Mouse (Mus musculus) heart, embryonic 13.5 days (tissue): ENCODE results near the gene Pmm1. TPM values are rescaled to one million over a fixed set of nuclear protein-coding genes. Genes with fewer than 3 reads are reported as not detected.
A peak's percentile ranks its signal among the peaks of the same experiment; 100 is the strongest.
"Not testable (repeated sequence)": the region's sequence is repeated elsewhere in the genome, so short reads cannot be mapped to it uniquely, and the experiment has no call there.

ENCODE experiments used
- ATAC-seq: fragments of 200-750 bp; cut with Nextera tagmentation; 2 replicates; pipeline ENCODE4 v1.8.0; 2017; ENCODE audit warnings: moderate TSS enrichment; ENCODE audit not compliant: insufficient number of reproducible peaks, low FRiP score, low TSS enrichment; ENCODE audit errors: extremely low read depth
- H3K27ac ChIP-seq: fragments of 300-500 bp; sonication (generic); replicated peaks from 2 replicates; pipeline ENCODE4 v1.5.1; 2015; ENCODE audit warnings: moderate library complexity, mild to moderate bottlenecking, inconsistent platforms
- H3K27me3 ChIP-seq: fragments of 300-500 bp; sonication (generic); replicated peaks from 2 replicates; pipeline ENCODE4 v1.6.1; 2015; ENCODE audit warnings: mild to moderate bottlenecking, inconsistent platforms
- H3K36me3 ChIP-seq: fragments of 300-500 bp; sonication (generic); 2 replicates; pipeline ENCODE4 v1.6.1; 2015; ENCODE audit warnings: mild to moderate bottlenecking, inconsistent platforms
- H3K4me1 ChIP-seq: fragments of 300-500 bp; sonication (generic); 2 replicates; pipeline ENCODE4 v1.6.1; 2015; ENCODE audit warnings: inconsistent platforms
- H3K4me2 ChIP-seq: fragments of 300-500 bp; sonication (generic); 2 replicates; pipeline ENCODE4 v1.6.1; 2015; ENCODE audit warnings: inconsistent platforms, mild to moderate bottlenecking, moderate library complexity
- H3K4me3 ChIP-seq: fragments of 300-500 bp; sonication (generic); 2 replicates; pipeline ENCODE4 v1.5.1; 2015; ENCODE audit warnings: moderate library complexity, mild to moderate bottlenecking, inconsistent platforms
- H3K9ac ChIP-seq: fragments of 300-500 bp; sonication (generic); 2 replicates; pipeline ENCODE4 v1.6.1; 2015; ENCODE audit warnings: inconsistent platforms, mild to moderate bottlenecking, moderate library complexity
- H3K9me3 ChIP-seq: fragments of 300-500 bp; sonication (generic); 2 replicates; pipeline ENCODE4 v1.6.1; 2016; ENCODE audit warnings: inconsistent platforms
- WGBS: fragments of 180-500 bp; shearing (Covaris S2); methylation state at CpG from one replicate; pipeline ENCODE4 v1.1.7; 2015; ENCODE audit warnings: mixed read lengths; 5-methylcytosine and 5-hydroxymethylcytosine counted together
- polyA plus RNA-seq: library from polyadenylated mRNA; unstranded; fragments of >200 nt; fragmentation: Nextera tagmentation; extraction: Ambion mirVana; gene quantifications from 2 replicates; pipeline ENCODE4 v1.2.1, GENCODE M21; 2015

Pmm1 gene
- polyA plus RNA-seq, 1 experiment from 2014 or later = 17.9 TPM

DNA sequence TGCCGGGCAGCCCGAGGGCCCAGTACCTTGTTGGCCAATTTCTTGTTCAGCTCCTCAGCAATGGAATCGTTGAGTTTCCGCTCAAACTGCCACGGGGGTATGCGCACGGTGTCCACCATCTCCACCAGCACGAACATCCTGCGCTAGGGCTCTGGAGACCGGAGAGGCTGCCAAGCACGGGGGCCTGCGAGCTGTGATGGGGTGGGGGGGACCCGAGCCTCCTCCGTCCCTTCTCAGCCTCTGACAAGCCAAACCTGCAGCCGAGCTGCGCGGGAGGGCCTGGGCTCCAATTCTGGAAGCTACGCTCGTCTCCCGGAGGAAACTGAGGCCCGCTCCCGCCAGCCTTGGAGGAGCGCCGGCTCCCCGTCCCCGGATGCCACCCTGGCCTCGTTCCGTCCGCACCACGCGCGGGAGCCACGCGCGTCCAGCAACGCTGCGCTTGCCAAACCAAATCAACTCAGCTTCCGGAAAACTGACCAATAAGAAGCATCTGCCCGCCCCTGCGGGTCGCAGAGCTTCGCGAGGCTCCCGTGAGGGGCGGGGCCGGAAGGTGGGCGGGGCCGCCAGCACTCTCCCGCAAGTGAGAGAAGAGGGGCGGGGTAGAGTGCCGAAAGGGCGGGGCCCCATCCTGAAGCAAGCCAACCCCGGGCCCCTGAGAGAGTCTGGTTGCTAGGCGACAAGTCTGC lies 34.8 kb downstream of the Pmm1 start, which contains the start of gene Polr3h:
Polr3h (minus strand) TSS at position 481 of the 686 bp plus-strand sequence.
- Histone ChIP-seq H3K36me3 (peaks cover 6% of the 10 kb centered on the region; the same call in 1 of the 2 replicates), H3K27me3 (no peaks in the 10 kb centered on the region), H3K4me3 (peak within 1 kb of the TSS; percentile 73), H3K4me1 (peaks cover 19% of the 10 kb centered on the region), H3K9me3 (no peaks in the 10 kb centered on the region), H3K4me2 (peak within 1 kb of the TSS; percentile 81), H3K9ac (peak within 1 kb of the TSS; percentile 82), H3K27ac (peak within 1 kb of the TSS; percentile 25)
- under 1% methylated on average over 54 of the region's 54 CpGs for WGBS
- peak; percentile 96; the same call in 1 of the 2 replicates for ATAC-seq

DNA sequence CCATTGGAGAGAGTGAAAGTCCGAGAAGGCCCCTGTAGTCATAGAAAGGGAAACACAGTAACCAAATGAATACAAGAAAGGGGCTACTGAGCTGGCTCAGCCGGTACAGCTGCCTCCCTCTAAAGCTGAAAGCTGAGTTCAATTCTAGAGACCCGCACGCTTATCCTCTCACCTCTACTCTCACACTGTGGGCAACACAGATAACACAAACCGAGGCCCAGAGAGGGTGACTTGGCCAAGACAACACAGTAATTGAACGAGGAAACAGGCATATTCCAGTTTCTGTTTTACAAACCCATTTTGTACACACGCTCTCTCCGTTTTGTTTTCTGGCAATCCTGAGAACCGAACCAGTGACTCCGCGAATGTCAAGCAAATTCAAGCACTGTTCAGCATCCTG lies 35.8 kb downstream of the Pmm1 start:
- H3K27ac ChIP-seq = no peak overlapping the region
- peak overlapping the region; percentile 73 for H3K4me3 ChIP-seq
- no peaks in the 10 kb centered on the region for H3K27me3 ChIP-seq
- peaks cover 6% of the 10 kb centered on the region; the same call in 1 of the 2 replicates for H3K36me3 ChIP-seq
- H3K9me3 ChIP-seq = no peaks in the 10 kb centered on the region
- WGBS = 73% methylated on average over 11 of the region's 11 CpGs
- no peak for ATAC-seq
- H3K4me1 ChIP-seq = peaks cover 19% of the 10 kb centered on the region
- peak overlapping the region; percentile 81 for H3K4me2 ChIP-seq
- peak overlapping the region; percentile 82 for H3K9ac ChIP-seq

DNA sequence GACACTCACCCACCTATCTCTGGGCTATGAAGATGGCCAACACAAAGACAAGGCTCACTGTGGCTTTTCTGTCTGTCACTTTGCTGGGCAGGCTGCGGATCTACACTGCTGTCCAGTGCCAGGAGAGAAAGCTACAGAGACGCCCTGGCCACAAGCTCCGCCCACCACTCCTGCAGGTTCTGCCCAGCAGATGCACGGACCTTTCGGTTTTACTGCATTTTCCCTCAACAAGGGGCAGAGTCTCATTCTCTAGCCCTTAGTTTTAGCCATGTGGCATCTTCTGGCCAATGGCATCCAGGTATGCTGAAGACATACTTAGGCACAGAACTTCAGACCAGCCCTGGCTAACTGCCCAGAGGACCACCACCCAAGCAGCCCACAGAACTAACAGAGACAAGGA lies 39.5 kb downstream of the Pmm1 start:
- Histone ChIP-seq H3K4me3 (no peak overlapping the region), H3K36me3 (peaks cover 22% of the 10 kb centered on the region), H3K27ac (no peak overlapping the region), H3K27me3 (no peaks in the 10 kb centered on the region), H3K9me3 (no peaks in the 10 kb centered on the region), H3K4me2 (no peak overlapping the region), H3K4me1 (peaks cover 12% of the 10 kb centered on the region), H3K9ac (no peak overlapping the region)
- no peak for ATAC-seq
- WGBS = 56% methylated on average over 5 of the region's 5 CpGs

DNA sequence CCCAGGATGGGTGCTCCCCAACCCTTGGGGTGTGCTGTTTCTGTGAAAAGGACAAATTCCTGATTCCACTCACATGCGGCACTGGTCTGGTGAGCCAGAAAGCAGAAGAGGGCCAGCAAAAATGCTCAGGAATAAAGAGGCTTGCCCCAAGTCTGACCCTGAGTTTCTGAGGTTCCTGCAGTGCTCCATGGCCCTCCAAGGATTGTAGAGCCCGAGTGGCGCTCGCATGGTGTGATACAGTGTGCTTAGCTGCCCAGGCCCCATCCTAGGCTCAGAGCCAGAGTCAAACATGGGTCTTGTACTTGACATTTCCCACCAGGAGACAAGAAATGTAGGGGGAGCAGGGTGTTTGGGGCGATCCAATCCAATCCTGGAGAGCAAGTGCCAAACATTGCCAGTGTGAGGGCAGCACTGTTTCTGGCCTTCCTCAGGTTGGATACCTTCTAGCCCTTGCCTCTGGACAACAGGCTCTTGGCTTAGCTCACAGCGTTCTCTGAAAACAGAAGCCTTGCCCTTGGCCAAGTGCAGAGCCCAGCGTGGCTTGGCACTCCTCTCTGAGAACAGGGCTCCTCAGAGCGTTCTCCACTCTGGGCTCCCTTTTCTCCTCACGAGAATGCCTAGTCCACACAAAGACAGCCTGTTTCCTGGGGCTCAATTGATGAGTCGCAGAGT lies 40.0 kb downstream of the Pmm1 start:
- no peak overlapping the region for H3K27ac ChIP-seq
- H3K4me2 ChIP-seq = no peak overlapping the region
- no peaks in the 10 kb centered on the region for H3K9me3 ChIP-seq
- no peak for ATAC-seq
- peaks cover 28% of the 10 kb centered on the region for H3K36me3 ChIP-seq
- H3K4me1 ChIP-seq = peaks cover 12% of the 10 kb centered on the region
- H3K4me3 ChIP-seq = no peak overlapping the region
- 80% methylated on average over 10 of the region's 10 CpGs for WGBS
- no peaks in the 10 kb centered on the region for H3K27me3 ChIP-seq
- H3K9ac ChIP-seq = no peak overlapping the region

DNA sequence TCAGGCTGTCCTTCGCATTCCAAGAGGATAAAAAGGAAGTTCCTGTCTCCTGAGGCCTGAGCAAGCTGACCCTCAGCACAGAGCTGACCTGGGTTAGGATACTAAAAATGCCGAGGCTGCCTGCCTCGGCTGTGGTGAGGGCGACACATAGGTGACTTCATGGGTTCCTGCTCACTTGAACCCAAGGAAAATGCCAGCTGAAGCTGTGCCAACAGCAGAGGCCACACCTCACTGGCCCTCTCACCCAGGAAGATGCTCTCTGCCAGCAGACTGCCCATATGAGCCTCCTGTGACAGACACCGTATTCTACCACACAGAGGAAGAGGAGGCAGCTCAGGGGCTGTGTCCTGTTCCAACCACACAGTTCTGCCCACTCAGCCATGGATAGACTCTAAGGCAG lies 41.7 kb downstream of the Pmm1 start:
- ATAC-seq = no peak
- 73% methylated on average over 5 of the region's 5 CpGs for WGBS
- Histone ChIP-seq H3K9ac (no peak overlapping the region), H3K9me3 (no peaks in the 10 kb centered on the region), H3K4me2 (no peak overlapping the region), H3K27me3 (no peaks in the 10 kb centered on the region), H3K4me3 (no peak overlapping the region), H3K4me1 (no peaks in the 10 kb centered on the region), H3K36me3 (peaks cover 44% of the 10 kb centered on the region), H3K27ac (no peak overlapping the region)

DNA sequence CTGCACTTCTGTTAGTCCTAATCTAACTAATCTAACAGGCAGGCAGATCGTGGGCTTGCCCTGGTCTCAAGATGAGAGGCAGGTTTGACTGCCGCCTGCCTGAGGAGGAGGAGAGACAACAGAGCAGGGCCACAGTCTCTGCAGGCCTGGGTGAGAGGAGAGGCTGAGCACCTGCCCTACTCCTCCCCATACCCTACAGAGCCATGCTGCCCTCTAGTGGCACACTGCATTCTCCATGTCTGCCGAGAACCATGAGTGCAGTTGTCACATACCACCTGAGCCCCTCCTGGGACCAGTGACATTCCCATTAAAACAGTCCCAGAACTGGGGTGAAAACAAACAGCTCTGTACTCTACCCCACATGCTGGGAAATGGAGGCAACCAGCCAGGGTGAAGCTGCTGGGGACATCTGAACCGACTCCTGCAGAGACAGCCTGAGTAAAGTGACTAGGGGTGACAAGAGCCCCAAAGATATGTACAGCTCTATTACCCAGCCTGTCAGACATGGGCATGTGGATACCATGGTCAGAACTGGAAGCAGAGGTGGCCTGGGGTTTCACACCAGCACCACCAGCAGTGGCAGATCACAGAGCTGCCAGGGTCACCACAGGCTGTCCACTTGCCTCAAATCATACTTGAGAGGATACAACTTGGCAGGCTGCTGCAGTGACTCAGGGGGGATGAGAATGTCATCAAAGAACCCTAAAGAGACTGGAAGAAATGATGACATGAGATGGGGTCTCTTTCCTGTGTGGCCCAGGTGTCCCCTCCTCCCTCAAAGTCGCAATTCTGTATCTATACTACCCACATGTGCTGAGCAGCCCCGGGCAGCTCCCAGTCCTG lies 42.9 kb downstream of the Pmm1 start:
- no peak overlapping the region for H3K9ac ChIP-seq
- H3K27me3 ChIP-seq = no peaks in the 10 kb centered on the region
- H3K27ac ChIP-seq = no peak overlapping the region
- peaks cover 53% of the 10 kb centered on the region for H3K36me3 ChIP-seq
- 51% methylated on average over 6 of the region's 6 CpGs for WGBS
- no peak overlapping the region for H3K4me2 ChIP-seq
- H3K4me3 ChIP-seq = no peak overlapping the region
- H3K4me1 ChIP-seq = no peaks in the 10 kb centered on the region
- no peak for ATAC-seq
- H3K9me3 ChIP-seq = no peaks in the 10 kb centered on the region

DNA sequence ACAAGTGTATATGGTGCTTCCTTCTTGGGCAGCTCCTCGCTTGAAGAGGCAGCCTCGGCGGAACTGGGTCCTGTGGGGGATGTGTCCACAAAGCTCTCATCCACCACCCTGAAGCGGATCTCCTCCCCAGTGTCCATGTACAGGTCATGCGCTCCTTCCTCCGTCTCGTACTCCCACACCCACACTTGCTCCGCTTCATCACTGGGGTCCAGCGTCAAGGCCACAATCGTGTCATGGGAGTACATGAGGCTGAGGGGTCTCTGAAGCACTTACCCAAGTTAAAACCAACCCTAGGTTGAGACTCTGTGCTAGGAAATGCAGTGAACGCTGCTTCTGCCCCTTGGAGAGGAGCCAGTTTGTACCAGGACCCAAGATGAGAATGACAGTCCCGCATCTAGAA lies 43.5 kb downstream of the Pmm1 start:
- H3K4me3 ChIP-seq = no peak overlapping the region

DNA sequence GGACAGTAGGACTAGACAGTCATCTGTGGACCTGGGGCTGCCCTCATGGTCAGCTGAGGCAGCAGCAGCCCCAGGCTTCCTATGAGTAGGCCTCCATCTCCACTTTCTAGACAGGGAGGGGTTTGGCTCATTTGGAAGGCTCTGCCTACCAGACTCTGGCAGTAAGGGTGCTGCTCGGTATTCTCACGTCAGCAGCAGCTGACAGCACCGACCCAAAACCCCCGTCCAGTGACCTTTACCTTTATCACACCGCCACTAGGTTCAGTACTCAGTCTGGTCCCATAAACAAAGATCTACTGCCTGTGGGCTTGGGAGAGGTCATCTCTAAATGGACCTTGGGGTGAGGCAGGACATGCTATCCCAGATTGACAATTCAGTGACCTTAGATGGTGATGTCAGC lies 45.1 kb downstream of the Pmm1 start:
- ATAC-seq = no peak

More for the DNA sequence above, 43.5 kb downstream of the Pmm1 start:
- H3K36me3 ChIP-seq = peaks cover 59% of the 10 kb centered on the region
- H3K9me3 ChIP-seq = no peaks in the 10 kb centered on the region
- H3K27ac ChIP-seq = no peak overlapping the region
- no peak overlapping the region for H3K4me2 ChIP-seq
- no peaks in the 10 kb centered on the region for H3K4me1 ChIP-seq
- ATAC-seq = no peak
- WGBS = 83% methylated on average over 12 of the region's 12 CpGs
- H3K9ac ChIP-seq = no peak overlapping the region
- H3K27me3 ChIP-seq = no peaks in the 10 kb centered on the region

DNA sequence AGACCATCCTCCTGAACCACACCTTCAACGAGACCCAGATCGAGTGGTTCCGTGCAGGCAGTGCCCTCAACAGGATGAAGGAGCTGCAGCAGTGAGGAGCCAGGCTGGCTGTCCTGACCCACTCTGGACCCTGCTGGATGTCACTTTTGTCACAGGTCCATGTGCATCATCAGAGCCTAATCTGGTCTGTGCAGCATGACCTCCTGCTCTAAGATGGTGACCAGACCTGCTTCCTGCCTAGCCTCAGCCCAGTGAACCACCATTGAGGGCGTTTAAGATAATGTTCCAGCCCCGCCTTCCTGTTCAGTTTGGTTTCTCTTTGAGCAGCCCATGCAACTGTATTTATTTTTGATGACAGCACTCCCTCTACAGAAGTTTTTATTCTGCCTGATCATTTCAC lies 46.1 kb downstream of the Pmm1 start:
- H3K4me3 ChIP-seq = no peak overlapping the region
- 72% methylated on average over 5 of the region's 5 CpGs for WGBS
- H3K4me2 ChIP-seq = no peak overlapping the region
- H3K36me3 ChIP-seq = peaks cover 81% of the 10 kb centered on the region
- no peaks in the 10 kb centered on the region for H3K4me1 ChIP-seq
- no peak overlapping the region for H3K27ac ChIP-seq
- H3K9me3 ChIP-seq = no peaks in the 10 kb centered on the region
- H3K27me3 ChIP-seq = no peaks in the 10 kb centered on the region
- no peak overlapping the region for H3K9ac ChIP-seq
- no peak for ATAC-seq

More for the DNA sequence above, 45.1 kb downstream of the Pmm1 start:
- H3K36me3 ChIP-seq = peaks cover 73% of the 10 kb centered on the region
- WGBS = 71% methylated on average over 5 of the region's 5 CpGs
- no peak overlapping the region for H3K4me3 ChIP-seq
- H3K9ac ChIP-seq = no peak overlapping the region
- no peak overlapping the region for H3K4me2 ChIP-seq
- no peaks in the 10 kb centered on the region for H3K9me3 ChIP-seq
- H3K4me1 ChIP-seq = no peaks in the 10 kb centered on the region
- no peak overlapping the region for H3K27ac ChIP-seq
- H3K27me3 ChIP-seq = no peaks in the 10 kb centered on the region

DNA sequence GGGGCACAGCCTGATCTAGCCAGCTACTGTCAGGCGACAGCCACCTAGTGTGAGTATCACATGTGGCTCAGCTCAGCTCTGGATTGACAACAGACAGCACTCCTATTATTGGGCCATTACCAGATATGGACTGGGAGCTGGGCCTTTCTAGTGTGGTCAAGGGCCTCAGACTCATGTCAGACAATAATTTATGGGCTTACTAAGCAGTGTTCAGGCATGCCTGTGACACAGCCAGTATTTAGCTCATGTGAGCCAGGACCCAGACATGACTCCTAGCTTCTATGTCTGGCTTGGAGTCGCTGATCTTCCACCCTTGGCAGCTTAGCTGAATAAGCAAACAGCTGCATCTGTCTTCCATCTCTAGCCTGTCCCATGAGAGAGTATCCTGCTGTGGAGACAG lies 48.2 kb downstream of the Pmm1 start:
- Histone ChIP-seq H3K4me1 (no peaks in the 10 kb centered on the region), H3K4me3 (no peak overlapping the region), H3K36me3 (peaks cover 98% of the 10 kb centered on the region), H3K9me3 (no peaks in the 10 kb centered on the region), H3K4me2 (no peak overlapping the region), H3K9ac (no peak overlapping the region), H3K27ac (no peak overlapping the region), H3K27me3 (no peaks in the 10 kb centered on the region)
- WGBS = 54% methylated on average over 2 of the region's 2 CpGs
- no peak for ATAC-seq

DNA sequence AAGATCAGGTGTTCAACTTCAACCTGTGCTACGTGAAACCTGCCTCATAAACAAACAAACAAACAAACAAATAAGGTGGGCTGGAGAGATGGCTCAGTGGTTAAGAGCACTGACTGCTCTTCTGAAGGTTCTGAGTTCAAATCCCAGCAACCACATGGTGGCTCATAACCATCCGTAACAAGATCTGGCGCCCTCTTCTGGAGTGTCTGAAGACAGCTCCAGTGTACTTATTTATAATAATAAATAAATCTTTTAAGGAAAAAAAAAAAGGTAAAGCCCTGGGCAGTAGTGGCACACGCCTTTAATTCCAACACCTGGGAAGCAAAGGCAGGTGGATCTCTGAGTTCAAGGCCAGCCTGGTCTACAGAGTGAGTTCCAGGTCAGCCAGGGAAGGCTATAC lies 52.0 kb downstream of the Pmm1 start:
- not testable (repeated sequence) for H3K4me3 ChIP-seq, ATAC-seq, H3K9ac ChIP-seq, H3K27ac ChIP-seq, H3K9me3 ChIP-seq, H3K4me1 ChIP-seq, H3K27me3 ChIP-seq, H3K4me2 ChIP-seq
- 87% methylated on average over 4 of the region's 4 CpGs for WGBS
- peaks cover 100% of the 10 kb centered on the region for H3K36me3 ChIP-seq
